Comparison of ENCODE assay signal across 9 mouse cellular contexts in the genomic region with DNA sequence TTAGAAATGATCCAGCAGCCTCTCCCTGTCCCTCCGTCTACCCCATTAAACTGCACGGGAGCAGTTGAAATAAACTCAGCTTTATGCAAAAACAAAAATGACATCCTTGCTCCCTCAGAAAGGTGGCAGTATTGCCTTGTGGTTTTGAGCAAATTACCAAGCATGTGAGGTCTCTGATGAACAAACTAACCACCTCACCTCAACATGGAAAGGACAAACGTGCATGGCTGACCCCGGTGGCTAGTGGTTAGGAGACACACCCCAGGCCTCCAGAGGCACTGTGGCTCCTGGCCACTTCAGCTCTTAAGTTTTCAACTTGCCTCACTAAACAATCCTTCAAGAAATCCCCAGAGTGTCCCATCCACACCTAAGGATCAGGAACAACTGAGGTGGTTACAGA. TPM values are rescaled to one million over a fixed set of nuclear protein-coding genes. Genes with fewer than 3 reads are reported as not detected.
DNase-seq lines count a peak whose midpoint lies in the region; ATAC-seq and TF ChIP-seq lines count a peak whose summit lies in the region.
"Had no signal": no experiment of that assay in that cellular context is flagged by ENCODE, and none has a peak within 500 bp of the region (broad histone marks: within the 10 kb centered on the region; RNA-seq: fewer than 3 reads in every experiment).

No protein-coding gene starts in this region.

- ATAC-seq in kidney, embryonic 15.5 days (replicated peaks; ENCODE audit: low FRiP score), result no peak
- peak; percentile 51 for ATAC-seq in Patski
- no peak for ATAC-seq in lung, embryonic 15.5 days (ENCODE audit: borderline replicate concordance, extremely low read depth, low FRiP score, low TSS enrichment)

- no peak overlapping the region for H3K27ac ChIP-seq in kidney, embryonic 15.5 days
- H3K27ac ChIP-seq in heart, adult 2 months, result peak overlapping the region; percentile 88
- no peak overlapping the region for H3K27ac ChIP-seq in lung, embryonic 15.5 days

- TF ChIP-seq EP300 in heart, adult 2 months (IDR thresholded peaks at IDR 0.05; ENCODE audit: insufficient read depth, low read depth, low read length), result no peak

- no peaks in the 10 kb centered on the region for H3K36me3 ChIP-seq in kidney, embryonic 15.5 days
- H3K36me3 ChIP-seq in heart, adult 2 months (ENCODE audit: control insufficient read depth, insufficient read depth, low read length), result peaks cover 2% of the 10 kb centered on the region
- no peaks in the 10 kb centered on the region for H3K36me3 ChIP-seq in lung, embryonic 15.5 days

- H3K79me2 ChIP-seq in heart, adult 2 months (replicated peaks; ENCODE audit: control insufficient read depth, insufficient read depth, low read length), result no peaks in the 10 kb centered on the region

- peak; percentile 69 for TF ChIP-seq CTCF in Patski (IDR thresholded peaks at IDR 0.05)
- peak; percentile 63 for TF ChIP-seq CTCF in heart, adult 2 months (IDR thresholded peaks at IDR 0.05)

- no peak overlapping the region for H3K4me2 ChIP-seq in kidney, embryonic 15.5 days
- H3K4me2 ChIP-seq in lung, embryonic 15.5 days, result peak overlapping the region; percentile 73

- no peaks in the 10 kb centered on the region for H3K9me3 ChIP-seq in kidney, embryonic 15.5 days (replicated peaks)
- no peaks in the 10 kb centered on the region for H3K9me3 ChIP-seq in lung, embryonic 15.5 days
- H3K9me3 ChIP-seq: megakaryocyte, embryonic 14.5 days had no signal

- POLR2A ChIA-PET in Patski (lab: Charles Lee), result no interaction called here

- 0 out of 2 replicates have a peak, but pooled peaks have one; percentile 32 for TF ChIP-seq POLR2A in heart, adult 2 months (IDR thresholded peaks at IDR 0.05; ENCODE audit: insufficient read depth, low read depth, low read length)

- in situ Hi-C loops in Patski (cut with MboI; ENCODE audit: low pct_unique_long_range_greater_than_20kb), result loop anchor here (25.0 kb wide), 1 partner anchor 369 kb away; no protein-coding TSS in a partner anchor

- no peak overlapping the region for H3K9ac ChIP-seq in kidney, embryonic 15.5 days
- peak overlapping the region; percentile 83 for H3K9ac ChIP-seq in heart, adult 2 months (ENCODE audit: low read depth, low read length)
- no peak overlapping the region for H3K9ac ChIP-seq in lung, embryonic 15.5 days

- whole genome bisulfite sequencing in kidney, embryonic 15.5 days, result 47% methylated on average over 4 of the region's 4 CpGs
- WGBS in heart, adult 2 months, result 35% methylated on average over 4 of the region's 4 CpGs
- 27% methylated on average over 4 of the region's 4 CpGs for WGBS in lung, embryonic 15.5 days

- CTCF ChIA-PET in Patski (lab: Charles Lee), result interaction anchor here (0.7 to 2.3 kb wide), 8 partner anchors 8 to 552 kb away, joined by 3 to 9 read pairs (median 4); no protein-coding TSS in a partner anchor

- peaks cover 26% of the 10 kb centered on the region for H3K27me3 ChIP-seq in kidney, embryonic 15.5 days
- H3K27me3 ChIP-seq in Patski, result peaks cover 6% of the 10 kb centered on the region
- H3K27me3 ChIP-seq in heart, adult 2 months (ENCODE audit: control insufficient read depth, insufficient read depth, low read length), result no peaks in the 10 kb centered on the region
- no peaks in the 10 kb centered on the region for H3K27me3 ChIP-seq in lung, embryonic 15.5 days

- H3K4me1 ChIP-seq in kidney, embryonic 15.5 days, result peaks cover 21% of the 10 kb centered on the region
- no peaks in the 10 kb centered on the region; the same call in 1 of the 2 replicates for H3K4me1 ChIP-seq in heart, adult 2 months (ENCODE audit: control insufficient read depth, insufficient read depth, low read length)
- H3K4me1 ChIP-seq in lung, embryonic 15.5 days, result peaks cover 19% of the 10 kb centered on the region
- H3K4me1 ChIP-seq: megakaryocyte, embryonic 14.5 days had no signal

- no peak overlapping the region for H3K4me3 ChIP-seq in kidney, embryonic 15.5 days (replicated peaks)
- peak overlapping the region; percentile 57 for H3K4me3 ChIP-seq in heart, adult 2 months
- peak overlapping the region; percentile 45 for H3K4me3 ChIP-seq in lung, embryonic 15.5 days
- H3K4me3 ChIP-seq: megakaryocyte, embryonic 14.5 days had no signal

- intact Hi-C loops in heart, adult 2 months (cut with DNase I), result loop anchor here (5.0 kb wide), 2 partner anchors 56 to 119 kb away; no protein-coding TSS in a partner anchor

- peak; percentile 8 for DNase-seq in kidney, adult 18-20 months
- peak; percentile 20 for DNase-seq in Patski (ENCODE audit: low read depth, low spot score)
- peak in 1 of 2 experiments; percentile 42 for DNase-seq in heart, adult 2 months
- DNase-seq in MN1 (ENCODE audit: low spot score), result no peak
- no peak for DNase-seq in neural tube, embryonic 10.5 days (ENCODE audit: extremely low spot score, low spot score)
- DNase-seq in gastrocnemius, postnatal 10 days, result no peak

RNA-seq across cellular contexts. Expression of a gene that starts 1.5 kb away (rescaled TPM):
- 4.5 and 12.4 TPM in 2 replicates for polyA plus RNA-seq in kidney, embryonic 15.5 days (2015; fragmentation: Nextera tagmentation; extraction: Ambion mirVana)
- polyA plus RNA-seq in Patski (2021), result not detected
- total RNA-seq in heart, adult 2 months (2021), result 10 to 100 TPM; 82.5 to 87.1 TPM
- 30.6 and 37.7 TPM in 2 replicates for polyA plus RNA-seq in heart, adult 2 months (2012; rRNA removed)
- 18.4 and 22.9 TPM in 2 replicates for polyA plus RNA-seq in lung, embryonic 15.5 days (2015; fragmentation: Nextera tagmentation; extraction: Ambion mirVana)
- total RNA-seq in gastrocnemius, postnatal 10 days (2021), result 1 to 10 TPM; 1.5 to 1.6 TPM

Comparison
In these comparisons a context has a peak if more than half of its experiments do, and no peak if none do; other contexts are left out.
1. DNase-seq: peak in kidney, adult 18-20 months (single experiment) and Patski (single experiment); none in MN1 (single experiment), neural tube, embryonic 10.5 days (single experiment) and gastrocnemius, postnatal 10 days (single experiment).